Mouse (Mus musculus): ENCODE measurements around the gene Cct5.

Cct5 gene

GRCm38 (mm10) chr15:31562847-31563246, 38.8 kb downstream of the Cct5 start:
- no peak for DNase-seq

GRCm38 (mm10) chr15:31561976-31562375, 39.6 kb downstream of the Cct5 start:
- DNase-seq = no peak

GRCm38 (mm10) chr15:31561390-31561789, 40.2 kb downstream of the Cct5 start:
- no peak for DNase-seq

GRCm38 (mm10) chr15:31554855-31555254, 46.7 kb downstream of the Cct5 start:
- DNase-seq = no peak

GRCm38 (mm10) chr15:31550381-31550780, 51.2 kb downstream of the Cct5 start:
- DNase-seq = no peak

GRCm38 (mm10) chr15:31547421-31547820, 54.2 kb downstream of the Cct5 start:
- DNase-seq = no peak

GRCm38 (mm10) chr15:31546291-31546690, 55.3 kb downstream of the Cct5 start:
- no peak for DNase-seq

GRCm38 (mm10) chr15:31545058-31545457, 56.5 kb downstream of the Cct5 start:
- no peak for DNase-seq

GRCm38 (mm10) chr15:31543246-31543645, 58.4 kb downstream of the Cct5 start:
- DNase-seq = no peak

- DNase-seq = no peak
These were observed 59.3 kb downstream of the Cct5 start for GRCm38 (mm10) chr15:31542013-31542958.
